Comparison of ENCODE assay signal across 12 mouse cellular contexts in genomic region chr4:59610411-59610810, GRCm38 (mm10).
"Had no signal": no experiment of that assay in that cellular context is flagged by ENCODE, and none has a peak within 500 bp of the region (broad histone marks: within the 10 kb centered on the region; RNA-seq: fewer than 3 reads in every experiment).

No protein-coding gene starts in this region.

- H3K36me3 ChIP-seq: limb, embryonic 15.5 days; liver, embryonic 13.5 days had no signal

- H3K27me3 ChIP-seq: kidney, embryonic 15.5 days; limb, embryonic 15.5 days; liver, embryonic 13.5 days; midbrain, embryonic 12.5 days had no signal

- H3K9me3 ChIP-seq: kidney, embryonic 15.5 days; limb, embryonic 15.5 days; liver, embryonic 13.5 days; midbrain, embryonic 12.5 days had no signal

- H3K27ac ChIP-seq: kidney, embryonic 15.5 days; limb, embryonic 15.5 days; liver, embryonic 13.5 days; macrophage; midbrain, embryonic 12.5 days had no signal

- H3K9ac ChIP-seq: kidney, embryonic 15.5 days; limb, embryonic 15.5 days; liver, embryonic 13.5 days; liver, postnatal 0 days; midbrain, embryonic 12.5 days had no signal

- H3K4me2 ChIP-seq: kidney, embryonic 15.5 days; limb, embryonic 15.5 days; liver, embryonic 13.5 days; midbrain, embryonic 12.5 days had no signal

- H3K4me3 ChIP-seq: kidney, embryonic 15.5 days; limb, embryonic 15.5 days; liver, embryonic 13.5 days; midbrain, embryonic 12.5 days had no signal

- ATAC-seq: liver, postnatal 0 days; lung, postnatal 0 days; midbrain, embryonic 16.5 days had no signal

- H3K4me1 ChIP-seq: kidney, embryonic 15.5 days; limb, embryonic 15.5 days; midbrain, embryonic 12.5 days had no signal

- DNase-seq: kidney, adult 18-20 months; kidney, postnatal 14 days; layer of hippocampus, adult 9-11 months; layer of hippocampus, postnatal 36 days; liver, embryonic 13.5 days; liver, postnatal 0 days had no signal
